Mouse (Mus musculus) naive thymus-derived CD4-positive, alpha-beta T cell, adult 5 months (primary cell): ENCODE measurements around the gene Gpx3. TPM values are rescaled to one million over a fixed set of nuclear protein-coding genes. Genes with fewer than 3 reads are reported as not detected.

Experiments used
- polyA plus RNA-seq: library from polyadenylated mRNA; unstranded; fragments of 100-300 nt; shearing (Covaris generic); gene quantifications from one replicate; pipeline ENCODE4 v1.2.1, GENCODE M21; 2017

The Gpx3 gene
- polyA plus RNA-seq, result 0.65 TPM

DNA sequence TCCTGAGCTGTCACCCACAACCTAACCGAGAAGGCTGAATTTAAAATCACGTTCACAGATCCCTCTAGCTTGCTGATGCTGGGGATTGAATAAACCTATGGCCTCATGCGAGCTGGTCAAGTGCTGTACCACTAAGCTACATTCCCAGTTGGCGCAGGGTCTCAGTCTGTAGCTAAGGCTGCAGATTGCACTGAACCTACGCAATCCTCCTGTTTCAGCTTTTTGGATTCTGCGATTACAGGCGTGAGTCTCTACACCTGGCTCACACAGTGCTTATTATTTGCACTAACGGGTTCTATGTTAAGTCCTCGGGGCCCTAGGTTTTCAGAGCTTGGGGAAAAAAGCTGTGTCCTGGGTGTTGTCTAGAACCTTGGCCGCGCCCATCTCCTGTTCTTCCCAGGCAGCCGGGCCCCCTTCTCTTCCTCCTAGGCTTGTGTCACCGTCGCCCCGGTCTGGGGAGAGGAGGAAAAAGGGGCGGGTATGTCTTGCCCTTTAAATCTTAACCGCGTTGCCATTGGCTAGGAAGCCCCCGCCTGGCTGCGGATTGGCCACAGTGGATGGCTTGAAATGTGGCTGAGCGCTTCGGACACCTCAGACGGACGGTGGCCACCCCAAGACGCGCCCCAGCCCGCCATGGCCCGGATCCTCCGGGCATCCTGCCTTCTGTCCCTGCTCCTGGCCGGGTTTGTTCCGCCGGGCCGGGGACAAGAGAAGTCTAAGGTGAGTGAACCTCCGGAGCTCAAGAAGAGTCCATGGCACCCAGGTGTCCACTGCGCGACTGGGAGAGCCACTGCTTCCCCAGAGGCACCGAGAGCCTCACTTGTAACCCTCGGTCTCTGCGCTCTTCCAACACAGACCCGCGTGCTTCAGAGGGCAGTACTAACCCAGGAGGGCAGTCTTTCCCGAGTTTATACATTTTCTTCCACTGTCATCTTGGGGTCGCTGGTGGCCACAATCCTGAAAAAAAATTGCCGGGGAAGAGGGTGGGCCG lies at the start of gene Gpx3:
Gene Gpx3, plus strand, starts transcription at position 121 of the 991 bp plus-strand sequence.

GRCm38 (mm10) chr11:54860256-54861038 lies 41.8 kb upstream of the Gpx3 start, which contains the start of gene Lyrm7:
Gene Lyrm7 (minus strand): TSS chr11:54860916.

GRCm38 (mm10) chr11:54866119-54867048 lies 35.9 kb upstream of the Gpx3 start, which contains the start of gene Hint1:
Gene Hint1 (plus strand): TSS chr11:54866383.

Other genes starting within 250 kb of the Gpx3 start
- 274 TPM for gene Cdc42se2, start 114.8 kb upstream of the Gpx3 start, polyA plus RNA-seq
- 2.7 TPM for gene Lyrm7, start 41.5 kb upstream of the Gpx3 start, polyA plus RNA-seq
- gene Hint1, start 36.1 kb upstream of the Gpx3 start, polyA plus RNA-seq, result 186 TPM
- 139 TPM for gene Tnip1, start 60.5 kb downstream of the Gpx3 start, polyA plus RNA-seq
- 397 TPM for gene Anxa6, start 131.0 kb downstream of the Gpx3 start, polyA plus RNA-seq
- 25.3 TPM for gene Ccdc69, start 175.7 kb downstream of the Gpx3 start, polyA plus RNA-seq
- gene Gm2a, start 195.7 kb downstream of the Gpx3 start, polyA plus RNA-seq, result 52.2 TPM
- gene Slc36a3, start 249.3 kb downstream of the Gpx3 start, polyA plus RNA-seq, result 0.20 TPM